Mouse (Mus musculus) cerebral cortex, adult 2 months (tissue): ENCODE results near the gene Nrg3.

ENCODE experiments used
- WGBS: fragments of 180-500 bp; shearing (Covaris S2); methylation state at CpG from one replicate; pipeline ENCODE4 v1.1.7; 2018; 5-methylcytosine and 5-hydroxymethylcytosine counted together

Gene Nrg3

DNA sequence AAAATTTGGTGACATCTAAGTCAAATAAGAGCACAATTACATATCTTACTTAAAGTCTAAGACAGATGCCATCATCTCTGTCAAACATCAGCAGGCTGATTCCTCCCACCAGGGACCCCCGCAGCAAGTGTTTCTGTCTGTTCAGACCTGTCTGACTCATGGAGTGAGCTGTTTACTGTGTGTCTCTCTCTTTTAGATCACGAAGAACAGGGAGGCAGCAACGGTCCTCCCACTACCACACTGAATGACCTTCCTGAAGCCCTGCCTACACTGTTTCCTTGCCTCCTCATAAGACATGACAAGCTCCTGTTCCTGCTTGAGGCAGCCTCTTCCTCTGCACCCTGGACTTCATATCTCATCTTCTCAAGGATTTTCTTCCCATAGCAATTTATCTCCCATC lies 312.7 kb downstream of the Nrg3 start:
- WGBS, result 42% methylated on average over 3 of the region's 3 CpGs

GRCm38 (mm10) chr14:39155462-39155861 lies 317.4 kb downstream of the Nrg3 start:
- 28% methylated on average over 1 of the region's 1 CpGs for WGBS

- 43% methylated on average over 2 of the region's 2 CpGs for WGBS
Measured at GRCm38 (mm10) chr14:39129766-39130165, 343.1 kb downstream of the Nrg3 start.

- WGBS, result 74% methylated on average over 3 of the region's 3 CpGs
Measured at GRCm38 (mm10) chr14:39117977-39118376, 354.9 kb downstream of the Nrg3 start.

DNA sequence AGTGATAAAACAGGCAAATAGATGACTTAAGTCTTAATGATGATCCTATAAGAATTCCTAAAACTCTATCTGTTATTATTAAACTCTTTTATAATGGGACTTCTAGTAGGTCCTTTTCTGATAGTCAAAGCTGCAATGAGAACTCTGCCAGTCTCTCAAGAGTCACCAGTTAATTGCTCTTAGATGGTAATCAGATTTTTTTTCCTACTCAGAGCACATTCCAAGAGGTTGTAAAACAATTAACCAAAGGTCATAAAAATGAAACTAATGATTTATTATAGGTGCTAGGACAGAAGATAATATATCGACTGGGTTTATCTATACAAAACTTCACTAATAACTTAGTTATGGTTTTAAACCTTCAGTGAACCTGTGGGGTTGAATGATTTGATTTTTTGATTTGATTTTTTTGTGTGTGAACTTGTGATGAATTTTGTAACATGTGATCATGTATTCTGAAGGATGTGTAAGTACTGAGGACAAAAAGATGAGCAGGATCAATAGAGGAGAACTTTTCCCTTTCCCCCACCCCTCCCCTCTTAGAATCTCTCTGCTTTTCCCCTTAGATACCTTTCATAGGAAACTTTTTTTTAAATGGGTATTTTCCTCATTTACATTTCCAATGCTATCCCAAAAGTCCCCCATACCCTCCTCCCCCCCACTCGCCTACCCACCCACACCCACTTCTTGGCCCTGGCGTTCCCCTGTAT lies 356.2 kb downstream of the Nrg3 start:
- 85% methylated on average over 3 of the region's 3 CpGs for WGBS

- 59% methylated on average over 3 of the region's 3 CpGs for WGBS
Measured at GRCm38 (mm10) chr14:39109566-39109965, 363.3 kb downstream of the Nrg3 start.

DNA sequence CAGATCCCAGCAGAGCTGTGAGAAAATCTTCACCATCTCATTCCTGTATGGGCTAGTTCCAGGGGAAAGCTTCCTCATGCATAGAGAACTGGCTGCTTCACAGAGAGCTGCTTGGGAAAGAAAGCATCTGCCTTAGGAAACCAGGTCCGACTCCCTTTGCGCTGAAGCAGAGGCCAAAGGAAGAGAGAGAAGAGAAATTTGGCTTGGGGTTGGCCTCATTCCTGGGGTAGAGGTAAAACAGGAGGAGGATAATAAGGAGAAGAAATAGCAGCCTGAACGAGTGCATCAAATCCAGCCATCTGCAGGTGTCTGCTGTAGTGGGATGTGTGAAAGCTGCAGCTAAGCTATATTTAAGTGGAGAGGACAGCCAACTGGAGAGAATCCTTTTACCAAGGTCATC lies 366.1 kb downstream of the Nrg3 start:
- WGBS, result 43% methylated on average over 3 of the region's 3 CpGs

GRCm38 (mm10) chr14:39095219-39095618 lies 377.7 kb downstream of the Nrg3 start:
- WGBS, result 21% methylated on average over 1 of the region's 1 CpGs

GRCm38 (mm10) chr14:39079461-39079860 lies 393.4 kb downstream of the Nrg3 start:
- WGBS, result 47% methylated on average over 1 of the region's 1 CpGs

GRCm38 (mm10) chr14:39051542-39051941 lies 421.3 kb downstream of the Nrg3 start:
- WGBS, result 97% methylated on average over 2 of the region's 2 CpGs

DNA sequence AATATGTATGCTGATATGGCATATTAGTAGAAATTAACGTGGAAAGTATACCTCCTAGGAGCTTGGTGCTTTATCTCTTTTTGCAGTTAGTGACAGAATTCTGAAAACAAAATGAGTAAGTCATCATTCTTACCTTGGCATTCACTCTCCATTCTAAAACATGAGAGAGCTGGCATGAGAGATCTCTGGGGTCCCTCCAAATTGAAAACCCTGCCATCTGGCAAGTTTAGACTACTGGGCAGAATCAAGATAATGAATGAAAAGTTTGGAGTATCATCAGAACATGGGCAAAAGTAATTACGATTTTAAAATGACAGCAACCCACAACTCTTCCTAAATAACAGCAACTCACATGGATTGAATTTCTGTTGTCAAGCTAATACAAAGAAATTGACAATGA lies 423.9 kb downstream of the Nrg3 start:
- WGBS, result 58% methylated on average over 2 of the region's 2 CpGs

DNA sequence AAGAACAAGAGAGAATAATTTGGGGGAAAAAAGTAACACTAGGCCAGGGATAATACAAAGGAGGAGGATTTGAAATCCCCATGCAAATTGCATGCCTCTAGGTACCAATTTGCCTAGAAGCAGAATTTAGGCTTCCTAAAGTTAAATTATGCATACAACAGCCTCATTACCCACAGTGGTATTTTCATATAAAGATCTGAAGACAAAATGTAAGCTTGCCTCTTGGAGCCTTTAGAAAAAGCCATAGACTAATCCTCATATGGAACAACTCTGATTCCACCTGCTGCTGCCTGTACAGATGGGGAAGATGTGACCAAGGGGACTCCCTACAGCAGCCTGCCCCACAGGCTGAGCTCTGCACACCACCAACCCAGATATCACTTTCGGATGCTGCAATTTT lies 428.6 kb downstream of the Nrg3 start:
- 51% methylated on average over 1 of the region's 1 CpGs for WGBS

DNA sequence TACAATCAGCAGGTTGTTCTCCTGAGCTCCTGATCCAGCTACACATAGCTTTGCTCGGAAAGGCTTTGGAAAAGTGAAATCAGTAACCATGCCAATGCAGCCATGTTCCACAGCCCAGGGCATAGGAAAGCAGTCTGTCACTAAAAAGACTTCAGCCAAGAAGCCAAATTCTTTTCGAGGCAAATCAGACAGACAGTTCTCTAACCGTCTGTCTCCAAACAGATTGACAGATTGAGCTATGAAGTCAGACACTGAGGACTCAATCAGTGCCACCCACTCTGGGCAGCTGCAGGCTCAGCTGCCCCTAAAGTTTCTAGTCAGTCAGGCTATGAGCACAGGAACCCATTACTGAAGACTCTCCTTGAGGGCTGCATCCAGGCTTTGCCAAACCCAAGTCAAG lies 429.1 kb downstream of the Nrg3 start:
- 27% methylated on average over 3 of the region's 3 CpGs for WGBS

DNA sequence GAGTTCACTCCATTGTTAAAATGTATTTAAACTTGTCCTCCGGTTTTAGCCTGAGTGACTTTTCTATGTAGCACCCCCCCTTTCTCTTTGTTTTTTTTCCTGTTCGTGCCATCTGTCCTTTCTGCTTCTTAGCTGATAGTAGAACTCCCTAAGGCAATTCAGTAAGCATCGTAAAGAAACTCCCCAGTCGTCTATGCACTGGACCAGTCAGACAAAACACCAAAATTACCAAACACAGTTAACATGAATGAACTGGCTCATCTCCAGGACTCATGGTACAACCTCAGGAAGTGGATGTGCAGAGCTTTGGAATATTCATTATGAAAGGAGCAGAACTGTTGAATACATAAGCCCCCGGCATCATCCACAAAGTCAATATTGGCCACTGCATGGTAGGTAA lies 429.5 kb downstream of the Nrg3 start:
- 30% methylated on average over 5 of the region's 5 CpGs for WGBS

DNA sequence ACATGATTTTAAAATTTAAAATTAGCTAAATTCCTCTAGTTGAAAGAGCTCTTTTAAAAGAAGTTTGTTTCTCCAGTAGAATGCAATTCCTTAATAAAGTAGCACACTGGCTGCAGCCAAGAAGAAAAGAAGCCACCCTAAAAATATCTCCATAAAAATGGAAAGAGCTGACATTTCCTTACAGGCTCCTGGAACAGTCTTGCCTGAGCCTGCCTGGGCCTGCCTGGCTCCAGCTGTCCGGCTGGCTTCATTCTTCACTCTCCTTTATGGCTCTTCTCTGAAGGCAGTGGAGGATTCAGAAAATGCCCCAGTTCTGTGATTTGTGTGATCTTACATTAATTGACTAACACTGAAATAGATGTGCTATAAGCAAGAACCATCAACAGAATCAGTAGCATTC lies 433.8 kb downstream of the Nrg3 start:
- 27% methylated on average over 1 of the region's 1 CpGs for WGBS

DNA sequence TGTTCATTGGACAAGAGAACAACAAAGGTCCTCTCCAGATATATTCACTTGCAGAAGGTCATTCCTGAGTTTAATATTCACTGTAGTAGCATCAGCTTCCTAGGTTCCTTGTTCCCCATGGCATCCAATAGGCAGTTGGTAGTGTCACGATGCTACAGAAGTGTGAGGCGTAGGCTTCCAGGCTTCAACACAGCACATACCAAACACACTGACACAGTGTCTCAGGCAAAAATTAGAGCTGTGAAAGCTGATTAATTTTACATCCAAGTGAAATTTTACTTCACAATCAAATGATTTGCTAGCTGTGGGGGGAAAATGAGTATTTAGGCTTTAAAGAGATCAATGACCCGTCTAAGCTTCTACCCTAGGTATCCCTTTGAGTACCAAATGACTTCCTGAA lies 438.4 kb downstream of the Nrg3 start:
- 61% methylated on average over 3 of the region's 3 CpGs for WGBS

DNA sequence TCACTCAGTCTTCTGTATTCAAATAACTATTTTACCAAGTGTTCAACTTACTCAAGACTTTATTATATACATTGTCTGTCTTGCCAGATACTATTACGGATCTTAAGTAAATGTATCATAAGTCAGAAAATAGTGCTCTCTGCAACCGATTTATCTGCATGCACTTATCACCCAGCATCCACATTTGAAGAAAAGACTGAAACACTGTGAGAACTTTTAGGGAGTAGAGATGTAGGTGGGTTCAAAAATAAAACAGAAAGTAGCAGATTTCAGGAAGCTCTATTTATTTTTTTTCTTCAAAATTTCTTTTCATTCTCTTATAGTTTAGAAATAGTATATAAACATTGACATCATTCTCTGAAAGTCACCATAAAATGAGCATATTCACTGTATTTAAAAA lies 449.8 kb downstream of the Nrg3 start:
- 44% methylated on average over 2 of the region's 2 CpGs for WGBS

- 42% methylated on average over 3 of the region's 3 CpGs for WGBS
Measured at GRCm38 (mm10) chr14:38997843-38998242, 475.0 kb downstream of the Nrg3 start.

GRCm38 (mm10) chr14:38992574-38992866 lies 480.4 kb downstream of the Nrg3 start:
- WGBS, result 48% methylated on average over 1 of the region's 1 CpGs

DNA sequence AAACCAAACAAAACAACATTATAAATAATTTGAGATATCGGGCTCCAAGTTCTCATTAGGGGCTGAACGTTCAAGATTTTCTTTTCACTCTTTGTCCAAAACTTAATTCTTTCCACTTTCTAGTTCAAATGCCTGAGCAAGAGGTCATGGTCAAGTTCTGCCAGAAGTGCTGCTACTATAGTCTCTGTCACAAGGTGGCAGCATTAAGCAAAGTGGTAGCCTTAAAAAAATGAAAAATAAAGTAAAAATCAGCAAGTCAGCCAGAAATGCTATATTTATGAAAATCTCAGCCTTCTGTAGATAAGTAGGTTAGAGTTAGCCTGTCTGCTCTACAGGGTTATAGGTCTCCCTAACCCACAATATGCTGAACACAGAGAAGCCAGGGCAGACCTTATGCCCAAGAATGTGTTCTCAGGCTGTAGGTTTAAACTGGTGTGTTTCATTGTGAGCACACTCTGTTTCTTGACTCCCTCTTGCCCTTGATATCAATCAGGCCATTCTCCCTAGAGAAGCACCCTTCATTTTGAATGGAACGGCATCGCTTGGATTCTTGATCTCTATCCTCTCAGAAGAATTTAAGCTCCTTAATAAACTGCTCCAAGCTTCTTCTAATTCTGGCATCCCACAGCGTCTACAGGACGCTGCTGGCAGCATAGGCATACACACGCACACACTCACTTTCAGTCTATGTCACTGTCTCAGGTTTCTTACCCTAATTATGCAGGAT lies 480.9 kb downstream of the Nrg3 start:
- WGBS, result 31% methylated on average over 7 of the region's 7 CpGs

DNA sequence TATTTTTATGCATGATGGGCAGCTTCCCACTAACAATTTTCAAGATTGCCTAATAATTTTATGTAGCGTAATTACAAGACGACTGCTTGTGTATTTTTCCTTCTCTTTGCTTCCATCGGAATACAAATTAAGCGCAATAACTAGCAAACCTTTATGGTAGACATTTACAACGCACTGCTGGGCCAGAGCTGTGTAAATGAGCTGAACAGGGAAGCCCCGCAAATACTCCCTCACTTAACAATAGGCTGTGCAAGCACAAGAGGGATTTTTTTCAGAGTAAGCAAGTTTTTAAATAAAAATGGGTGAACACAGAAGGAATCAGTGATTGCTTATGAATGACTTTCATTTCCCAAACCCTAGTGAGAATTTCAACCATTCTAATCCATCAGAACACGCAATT lies 513.5 kb downstream of the Nrg3 start:
- 74% methylated on average over 7 of the region's 7 CpGs for WGBS

- 39% methylated on average over 1 of the region's 1 CpGs for WGBS
Measured at GRCm38 (mm10) chr14:38937481-38937880, 535.4 kb downstream of the Nrg3 start.

GRCm38 (mm10) chr14:38936483-38937054 lies 536.3 kb downstream of the Nrg3 start:
- WGBS, result 38% methylated on average over 2 of the region's 2 CpGs
